Comparison of ENCODE assay signal across 8 mouse cellular contexts in the genomic region with DNA sequence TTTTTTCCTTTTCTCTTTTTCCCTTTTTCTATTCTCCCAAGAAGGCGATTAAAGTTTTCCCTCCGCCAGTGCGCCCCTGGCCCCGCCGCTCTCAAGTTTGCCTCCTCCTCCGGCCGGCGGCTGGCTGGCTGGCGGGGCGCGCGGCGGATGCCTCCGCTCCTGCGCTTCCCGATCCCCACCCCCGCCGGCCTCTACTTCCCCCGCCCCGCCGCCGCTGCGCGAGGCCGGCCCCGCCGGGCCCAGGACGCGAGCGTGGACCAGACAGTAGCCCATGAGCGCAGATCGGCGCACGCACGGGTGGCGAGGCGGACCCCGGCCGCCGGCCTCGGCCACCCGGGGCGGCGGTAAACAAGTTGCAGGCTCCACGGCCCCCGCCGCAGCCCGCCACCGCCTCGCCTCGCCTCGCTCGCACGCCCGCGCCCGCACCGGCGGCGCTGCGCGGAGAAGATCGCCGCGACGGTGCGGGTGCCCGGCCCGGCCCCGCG. TPM values are rescaled to one million over a fixed set of nuclear protein-coding genes. Genes with fewer than 3 reads are reported as not detected.
DNase-seq lines count a peak whose midpoint lies in the region; ATAC-seq and TF ChIP-seq lines count a peak whose summit lies in the region.

No protein-coding gene starts in this region.

- peak; percentile 48 for ATAC-seq in frontal cortex, adult (ENCODE audit: low TSS enrichment)
- ATAC-seq in hindbrain, embryonic 11.5 days (ENCODE audit: low FRiP score) = peak; percentile 45

- no peaks in the 10 kb centered on the region for H3K36me3 ChIP-seq in hindbrain, embryonic 11.5 days (ENCODE audit: control insufficient read depth, insufficient read depth, low read length)

- no peak for TF ChIP-seq POLR2A in cerebellum, adult 2 months (IDR thresholded peaks at IDR 0.05; ENCODE audit: borderline replicate concordance, insufficient read depth, low read length)

- no peaks in the 10 kb centered on the region for H3K4me1 ChIP-seq in cerebellum, adult 2 months (ENCODE audit: control insufficient read depth, insufficient read depth, low read length)
- H3K4me1 ChIP-seq in hindbrain, embryonic 11.5 days (replicated peaks; ENCODE audit: control insufficient read depth, insufficient read depth, low read length) = no peaks in the 10 kb centered on the region

- WGBS in cerebellum, adult 2 months = under 1% methylated on average over 71 of the region's 71 CpGs
- WGBS in hindbrain, embryonic 11.5 days = under 1% methylated on average over 61 of the region's 71 CpGs

- no peaks in the 10 kb centered on the region for H3K9me3 ChIP-seq in hindbrain, embryonic 11.5 days (ENCODE audit: control insufficient read depth, low read length)

- no peak for TF ChIP-seq CTCF in cerebellum, adult 2 months (IDR thresholded peaks at IDR 0.05; ENCODE audit: borderline replicate concordance, insufficient read depth, low read depth, low read length)

- peak overlapping the region; percentile 91 for H3K4me2 ChIP-seq in hindbrain, embryonic 11.5 days (replicated peaks; ENCODE audit: low read depth, low read length)

- DNase-seq in ES-CJ7 (ENCODE audit: low read depth, low spot score) = peak; percentile 9
- DNase-seq in cerebellum, adult 2 months = peak; percentile 58 to 64
- peak; percentile 80 for DNase-seq in hindbrain, embryonic 11.5 days (ENCODE audit: low spot score)
- peak; percentile 50 to 59 for DNase-seq in layer of hippocampus, postnatal 36 days
- DNase-seq in lung, postnatal 4 days = peak; percentile 77 to 86
- DNase-seq in right cerebral cortex, postnatal 14 days = peak; percentile 57
- peak; percentile 59 for DNase-seq in urinary bladder, postnatal 25 days (ENCODE audit: low spot score)

- H3K4me3 ChIP-seq in cerebellum, adult 2 months (replicated peaks; ENCODE audit: insufficient read depth, low read depth, low read length) = peak overlapping the region; percentile 71
- peak overlapping the region; percentile 79 for H3K4me3 ChIP-seq in hindbrain, embryonic 11.5 days (ENCODE audit: low read depth, low read length)

- H3K27ac ChIP-seq in cerebellum, adult 2 months (ENCODE audit: insufficient read depth, low read length) = no peak overlapping the region
- H3K27ac ChIP-seq in hindbrain, embryonic 11.5 days (ENCODE audit: low read depth, low read length) = peak overlapping the region; percentile 95

- no peaks in the 10 kb centered on the region for H3K27me3 ChIP-seq in cerebellum, adult 2 months (ENCODE audit: control insufficient read depth, insufficient read depth, low read length)
- no peaks in the 10 kb centered on the region for H3K27me3 ChIP-seq in hindbrain, embryonic 11.5 days (ENCODE audit: control insufficient read depth, insufficient read depth, low read length)

- H3K9ac ChIP-seq in hindbrain, embryonic 11.5 days (ENCODE audit: low read depth, low read length) = peak overlapping the region; percentile 94

RNA-seq across cellular contexts. Expression of gene L3mbtl3, which starts 1.8 kb away (rescaled TPM):
- 7.3 and 8.3 TPM in 2 replicates for polyA plus RNA-seq in cerebellum, adult 2 months (2012; rRNA removed)
- polyA plus RNA-seq in hindbrain, embryonic 11.5 days (2014; fragmentation: Nextera tagmentation; extraction: Ambion mirVana) = 19.0 and 19.7 TPM in 2 replicates
- 10 to 100 TPM; 19.4 to 21.7 TPM for total RNA-seq in layer of hippocampus, postnatal 36 days (2021)

Comparison
In these comparisons a context has a peak if more than half of its experiments do, and no peak if none do; other contexts are left out.
1. DNase-seq: peak in every context shown above with its lines; median percentile 82 in lung, postnatal 4 days; 80 in hindbrain, embryonic 11.5 days; 61 in cerebellum, adult 2 months; 59 in urinary bladder, postnatal 25 days; 57 in right cerebral cortex, postnatal 14 days; 54 in layer of hippocampus, postnatal 36 days; 9 in ES-CJ7.